Mouse (Mus musculus) midbrain, embryonic 10.5 days (tissue): ENCODE results near the gene Osbpl10. TPM values are rescaled to one million over a fixed set of nuclear protein-coding genes. Genes with fewer than 3 reads are reported as not detected.
"Not testable (repeated sequence)": the region's sequence is repeated elsewhere in the genome, so short reads cannot be mapped to it uniquely, and the experiment has no call there.

Experiments
- DNase-seq: peaks from one replicate; pipeline ENCODE4 v3.0.0-alpha.2; 2017; ENCODE audit warnings: low spot score
- H3K27ac ChIP-seq: fragments of 300-500 bp; sonication (generic); replicated peaks from 2 replicates; pipeline ENCODE4 v1.5.1; 2016; ENCODE audit warnings: mild to moderate bottlenecking
- H3K27me3 ChIP-seq: fragments of 300-500 bp; sonication (generic); 2 replicates; pipeline ENCODE4 v1.6.1; 2016; ENCODE audit warnings: low read depth, mild to moderate bottlenecking; ENCODE audit not compliant: poor library complexity, severe bottlenecking
- H3K36me3 ChIP-seq: fragments of 300-500 bp; sonication (generic); 2 replicates; pipeline ENCODE4 v1.6.1; 2016; ENCODE audit warnings: mild to moderate bottlenecking, moderate library complexity
- H3K4me1 ChIP-seq: fragments of 300-500 bp; sonication (generic); 2 replicates; pipeline ENCODE4 v1.6.1; 2016
- H3K4me3 ChIP-seq: fragments of 300-500 bp; sonication (generic); 2 replicates; pipeline ENCODE4 v1.5.1; 2016; ENCODE audit warnings: mild to moderate bottlenecking, moderate library complexity
- H3K9me3 ChIP-seq: fragments of 300-500 bp; sonication (generic); replicated peaks from 2 replicates; pipeline ENCODE4 v1.6.1; 2016; ENCODE audit warnings: mild to moderate bottlenecking
- WGBS: fragments of 180-500 bp; shearing (Covaris S2); methylation state at CpG from one replicate; pipeline ENCODE4 v1.1.7; 2016; 5-methylcytosine and 5-hydroxymethylcytosine counted together
- polyA plus RNA-seq: library from polyadenylated mRNA; unstranded; fragments of >200 nt; fragmentation: Nextera tagmentation; extraction: Ambion mirVana; gene quantifications from 2 replicates; pipeline ENCODE4 v1.2.1, GENCODE M21; 2016

Osbpl10 gene
- polyA plus RNA-seq, 1 experiment from 2014 or later: 1.5 TPM

GRCm38 (mm10) chr9:115261456-115261855 lies 283.1 kb downstream of the Osbpl10 start:
- 92% methylated on average over 8 of the region's 8 CpGs for WGBS
- Histone ChIP-seq H3K27me3 (no peaks in the 10 kb centered on the region), H3K4me3 (no peak overlapping the region), H3K27ac (no peak overlapping the region), H3K9me3 (no peaks in the 10 kb centered on the region), H3K36me3 (peaks cover 78% of the 10 kb centered on the region), H3K4me1 (no peaks in the 10 kb centered on the region)
- DNase-seq: no peak

- H3K4me3 ChIP-seq: no peak overlapping the region
- 85% methylated on average over 5 of the region's 5 CpGs for WGBS
- no peaks in the 10 kb centered on the region for H3K4me1 ChIP-seq
- peaks cover 78% of the 10 kb centered on the region for H3K36me3 ChIP-seq
- H3K9me3 ChIP-seq: no peaks in the 10 kb centered on the region
- H3K27me3 ChIP-seq: no peaks in the 10 kb centered on the region
- H3K27ac ChIP-seq: no peak overlapping the region
- no peak for DNase-seq
Measured at GRCm38 (mm10) chr9:115261896-115262295, 283.5 kb downstream of the Osbpl10 start.

- no peak overlapping the region for H3K4me3 ChIP-seq
- DNase-seq: no peak
- no peaks in the 10 kb centered on the region for H3K9me3 ChIP-seq
- WGBS: 89% methylated on average over 3 of the region's 3 CpGs
- H3K27ac ChIP-seq: no peak overlapping the region
- H3K27me3 ChIP-seq: no peaks in the 10 kb centered on the region
- peaks cover 66% of the 10 kb centered on the region for H3K36me3 ChIP-seq
- H3K4me1 ChIP-seq: no peaks in the 10 kb centered on the region
Measured at GRCm38 (mm10) chr9:115271556-115271955, 293.2 kb downstream of the Osbpl10 start.

- not testable (repeated sequence) for H3K27me3 ChIP-seq, H3K9me3 ChIP-seq, H3K4me3 ChIP-seq, DNase-seq, H3K4me1 ChIP-seq, H3K27ac ChIP-seq
- WGBS: 88% methylated on average over 5 of the region's 5 CpGs
- H3K36me3 ChIP-seq: peaks cover 64% of the 10 kb centered on the region
Measured at GRCm38 (mm10) chr9:115272451-115272850, 294.1 kb downstream of the Osbpl10 start.

- Histone ChIP-seq H3K27ac (no peak overlapping the region), H3K4me3 (no peak overlapping the region), H3K9me3 (no peaks in the 10 kb centered on the region), H3K4me1 (no peaks in the 10 kb centered on the region), H3K27me3 (no peaks in the 10 kb centered on the region), H3K36me3 (peaks cover 71% of the 10 kb centered on the region)
- 92% methylated on average over 7 of the region's 7 CpGs for WGBS
- no peak for DNase-seq
Measured at GRCm38 (mm10) chr9:115273095-115273649, 294.8 kb downstream of the Osbpl10 start.

- no peak overlapping the region for H3K27ac ChIP-seq
- peaks cover 83% of the 10 kb centered on the region for H3K36me3 ChIP-seq
- no peaks in the 10 kb centered on the region for H3K27me3 ChIP-seq
- no peak overlapping the region for H3K4me3 ChIP-seq
- no peaks in the 10 kb centered on the region for H3K4me1 ChIP-seq
- H3K9me3 ChIP-seq: no peaks in the 10 kb centered on the region
- WGBS: 87% methylated on average over 6 of the region's 6 CpGs
- DNase-seq: no peak
Measured at GRCm38 (mm10) chr9:115274806-115275205, 296.4 kb downstream of the Osbpl10 start.

GRCm38 (mm10) chr9:115278641-115279040 lies 300.3 kb downstream of the Osbpl10 start:
- 97% methylated on average over 1 of the region's 1 CpGs for WGBS
- Histone ChIP-seq H3K27me3 (no peaks in the 10 kb centered on the region), H3K4me1 (0 out of 2 replicates have a peak, but pooled peaks cover 5% of the 10 kb centered on the region), H3K4me3 (no peak overlapping the region), H3K36me3 (peaks cover 77% of the 10 kb centered on the region), H3K27ac (no peak overlapping the region), H3K9me3 (no peaks in the 10 kb centered on the region)
- no peak for DNase-seq

Other genes with a start within 250 kb of the Osbpl10 start
- 27.1 and 27.2 TPM in 2 replicates for gene Cmtm6, start 247.5 kb upstream of the Osbpl10 start, polyA plus RNA-seq
- gene Cmtm7, start 196.7 kb upstream of the Osbpl10 start, polyA plus RNA-seq: 75.6 and 88.2 TPM in 2 replicates
- 21.7 and 32.1 TPM in 2 replicates for gene Cmtm8, start 134.4 kb upstream of the Osbpl10 start, polyA plus RNA-seq
- 13.6 and 15.2 TPM in 2 replicates for gene Gpd1l, start 44.6 kb upstream of the Osbpl10 start, polyA plus RNA-seq
- 227 and 286 TPM in 2 replicates for gene Rps27rt, start 4.2 kb downstream of the Osbpl10 start, polyA plus RNA-seq